Mouse (Mus musculus): ENCODE measurements at regions not wholly inside any gene's neighbourhood (a gene's known extent, or its start where the extent isn't known, plus 50 kb on each side); places are given as distances from the start of the nearest gene placed in this dataset.

GRCm38 (mm10) chr4:110125067-110125784 is 147.4 kb downstream of the Dmrta2 start:
- no peak for DNase-seq (ENCODE audit: extremely low read depth, low read depth)

GRCm38 (mm10) chr4:110127941-110128520 is 150.2 kb downstream of the Dmrta2 start:
- no peak for DNase-seq (ENCODE audit: extremely low read depth, low read depth)

- no peak for DNase-seq (ENCODE audit: extremely low read depth, low read depth)
Observed at GRCm38 (mm10) chr4:110128918-110129317, 151.1 kb downstream of the Dmrta2 start.

GRCm38 (mm10) chr4:110129518-110129917 is 151.7 kb downstream of the Dmrta2 start:
- DNase-seq (ENCODE audit: extremely low read depth, low read depth) = no peak

- no peak for DNase-seq (ENCODE audit: extremely low read depth, low read depth)
Observed at GRCm38 (mm10) chr4:110132061-110132460, 154.2 kb downstream of the Dmrta2 start.

- no peak for DNase-seq (ENCODE audit: extremely low read depth, low read depth)
Observed at GRCm38 (mm10) chr4:110134036-110134435, 156.2 kb downstream of the Dmrta2 start.

GRCm38 (mm10) chr4:110145229-110145628 is 167.4 kb downstream of the Dmrta2 start:
- no peak for DNase-seq (ENCODE audit: extremely low read depth, low read depth)

- no peak for DNase-seq (ENCODE audit: extremely low read depth, low read depth)
Observed at GRCm38 (mm10) chr4:110152103-110152946, 174.5 kb downstream of the Dmrta2 start.

All from MEL-GATA-1-ER (cell line).